Mouse (Mus musculus): ENCODE measurements around the gene Mapk8. TPM values are rescaled to one million over a fixed set of nuclear protein-coding genes. Genes with fewer than 3 reads are reported as not detected.
A peak's percentile ranks its signal among the peaks of the same experiment; 100 is the strongest.

The Mapk8 gene
- total and polyA plus RNA-seq, 3 experiments, result 6.9 to 42.2 (median 31.9) TPM

- Histone ChIP-seq H3K4me3 (ENCODE audit: low read depth, low read length) (no peak overlapping the region), H3K36me3 (replicated peaks) (no peaks in the 10 kb centered on the region), H3K9me3 (replicated peaks) (peaks cover 76% of the 10 kb centered on the region), H3K4me1 (ENCODE audit: insufficient read depth, low read depth, low read length) (no peaks in the 10 kb centered on the region), H3K27me3 (ENCODE audit: insufficient read depth, low read length) (no peaks in the 10 kb centered on the region)
- ATAC-seq (ENCODE audit: extremely low read depth, insufficient number of reproducible peaks, low FRiP score, poor library complexity, severe bottlenecking) (no peak), DNase-seq (ENCODE audit: low spot score) (no peak)
- TF ChIP-seq CTCF (IDR thresholded peaks at IDR 0.05; ENCODE audit: low read depth, low read length), result peak; percentile 25; the same call in 1 of the 2 replicates
- TF ChIP-seq POLR2AphosphoS5 (IDR thresholded peaks at IDR 0.05; ENCODE audit: insufficient replicate concordance, low read depth, low read length), result no peak
These were observed 113.1 kb downstream of the Mapk8 start for GRCm38 (mm10) chr14:33333833-33334232.

GRCm38 (mm10) chr14:33331627-33332026 is 115.3 kb downstream of the Mapk8 start:
- no peak for ATAC-seq (ENCODE audit: extremely low read depth, insufficient number of reproducible peaks, low FRiP score, poor library complexity, severe bottlenecking)
- no peaks in the 10 kb centered on the region for H3K36me3 ChIP-seq (replicated peaks)
- TF ChIP-seq GATA1 (IDR thresholded peaks at IDR 0.05; ENCODE audit: borderline replicate concordance, low read length) (no peak), POLR2AphosphoS5 (IDR thresholded peaks at IDR 0.05; ENCODE audit: insufficient replicate concordance, low read depth, low read length) (no peak), GATA2 (IDR thresholded peaks at IDR 0.05; ENCODE audit: borderline replicate concordance, low read depth, low read length) (no peak), CTCF (IDR thresholded peaks at IDR 0.05; ENCODE audit: low read depth, low read length) (no peak), TAL1 (conservative IDR thresholded peaks at IDR 0.05; ENCODE audit: low read depth, low read length) (no peak)
- H3K27me3 ChIP-seq (ENCODE audit: insufficient read depth, low read length), result no peaks in the 10 kb centered on the region
- no peaks in the 10 kb centered on the region for H3K4me1 ChIP-seq (ENCODE audit: insufficient read depth, low read depth, low read length)
- no peak for DNase-seq (ENCODE audit: low spot score)
- peaks cover 77% of the 10 kb centered on the region for H3K9me3 ChIP-seq (replicated peaks)
- no peak overlapping the region for H3K4me3 ChIP-seq (ENCODE audit: low read depth, low read length)

- Histone ChIP-seq H3K9me3 (replicated peaks) (peaks cover 73% of the 10 kb centered on the region), H3K4me3 (ENCODE audit: low read depth, low read length) (no peak overlapping the region), H3K36me3 (replicated peaks) (no peaks in the 10 kb centered on the region), H3K4me1 (ENCODE audit: insufficient read depth, low read depth, low read length) (no peaks in the 10 kb centered on the region), H3K27me3 (ENCODE audit: insufficient read depth, low read length) (no peaks in the 10 kb centered on the region)
- DNase-seq (ENCODE audit: low spot score), result no peak
- ATAC-seq (ENCODE audit: extremely low read depth, insufficient number of reproducible peaks, low FRiP score, poor library complexity, severe bottlenecking), result no peak
- TF ChIP-seq CTCF (IDR thresholded peaks at IDR 0.05; ENCODE audit: low read depth, low read length) (no peak), TAL1 (conservative IDR thresholded peaks at IDR 0.05; ENCODE audit: low read depth, low read length) (no peak), POLR2AphosphoS5 (IDR thresholded peaks at IDR 0.05; ENCODE audit: insufficient replicate concordance, low read depth, low read length) (no peak), GATA1 (IDR thresholded peaks at IDR 0.05; ENCODE audit: borderline replicate concordance, low read length) (no peak), GATA2 (IDR thresholded peaks at IDR 0.05; ENCODE audit: borderline replicate concordance, low read depth, low read length) (no peak)
These were observed 116.0 kb downstream of the Mapk8 start for GRCm38 (mm10) chr14:33330986-33331385.

- Histone ChIP-seq H3K9me3 (replicated peaks) (peaks cover 67% of the 10 kb centered on the region), H3K4me3 (ENCODE audit: low read depth, low read length) (no peak overlapping the region), H3K27me3 (ENCODE audit: insufficient read depth, low read length) (no peaks in the 10 kb centered on the region), H3K36me3 (replicated peaks) (no peaks in the 10 kb centered on the region), H3K4me1 (ENCODE audit: insufficient read depth, low read depth, low read length) (no peaks in the 10 kb centered on the region)
- DNase-seq (ENCODE audit: low spot score), result no peak
- TF ChIP-seq TAL1 (conservative IDR thresholded peaks at IDR 0.05; ENCODE audit: low read depth, low read length) (no peak), CTCF (IDR thresholded peaks at IDR 0.05; ENCODE audit: low read depth, low read length) (no peak), GATA1 (IDR thresholded peaks at IDR 0.05; ENCODE audit: borderline replicate concordance, low read length) (no peak), POLR2AphosphoS5 (IDR thresholded peaks at IDR 0.05; ENCODE audit: insufficient replicate concordance, low read depth, low read length) (no peak), GATA2 (IDR thresholded peaks at IDR 0.05; ENCODE audit: borderline replicate concordance, low read depth, low read length) (no peak)
- no peak for ATAC-seq (ENCODE audit: extremely low read depth, insufficient number of reproducible peaks, low FRiP score, poor library complexity, severe bottlenecking)
These were observed 117.6 kb downstream of the Mapk8 start for GRCm38 (mm10) chr14:33329297-33329805.

GRCm38 (mm10) chr14:33328369-33328768 is 118.6 kb downstream of the Mapk8 start:
- Histone ChIP-seq H3K36me3 (replicated peaks) (no peaks in the 10 kb centered on the region), H3K4me1 (ENCODE audit: insufficient read depth, low read depth, low read length) (no peaks in the 10 kb centered on the region), H3K9me3 (replicated peaks) (peaks cover 62% of the 10 kb centered on the region), H3K4me3 (ENCODE audit: low read depth, low read length) (no peak overlapping the region), H3K27me3 (ENCODE audit: insufficient read depth, low read length) (no peaks in the 10 kb centered on the region)
- TF ChIP-seq TAL1 (conservative IDR thresholded peaks at IDR 0.05; ENCODE audit: low read depth, low read length) (no peak), CTCF (IDR thresholded peaks at IDR 0.05; ENCODE audit: low read depth, low read length) (no peak), GATA2 (IDR thresholded peaks at IDR 0.05; ENCODE audit: borderline replicate concordance, low read depth, low read length) (no peak), POLR2AphosphoS5 (IDR thresholded peaks at IDR 0.05; ENCODE audit: insufficient replicate concordance, low read depth, low read length) (no peak), GATA1 (IDR thresholded peaks at IDR 0.05; ENCODE audit: borderline replicate concordance, low read length) (no peak)
- DNase-seq (ENCODE audit: low spot score), result no peak
- ATAC-seq (ENCODE audit: extremely low read depth, insufficient number of reproducible peaks, low FRiP score, poor library complexity, severe bottlenecking), result no peak

Other genes starting within 250 kb of the Mapk8 start
- not detected in 2 replicates for gene Arhgap22, start 233.1 kb downstream of the Mapk8 start, total RNA-seq (2014; fragmentation: Nextera tagmentation)
- gene Arhgap22, start 233.1 kb downstream of the Mapk8 start, total RNA-seq (2017), result 0.05 and 0.06 TPM in 2 replicates
- not detected in 2 replicates for gene Arhgap22, start 233.1 kb downstream of the Mapk8 start, polyA plus RNA-seq (2012)
- gene Frmpd2, start 24.5 kb upstream of the Mapk8 start, total RNA-seq (2014; fragmentation: Nextera tagmentation), result not detected in 2 replicates
- gene Frmpd2, start 24.5 kb upstream of the Mapk8 start, total RNA-seq (2017), result 0.11 TPM in 1 of 2 replicates, not detected in the other
- gene Frmpd2, start 24.5 kb upstream of the Mapk8 start, polyA plus RNA-seq (2012), result not detected in 2 replicates
- not detected in 2 replicates for gene Ptpn20, start 142.0 kb upstream of the Mapk8 start, total RNA-seq (2014; fragmentation: Nextera tagmentation)
- gene Ptpn20, start 142.0 kb upstream of the Mapk8 start, total RNA-seq (2017), result not detected in 2 replicates
- gene Ptpn20, start 142.0 kb upstream of the Mapk8 start, polyA plus RNA-seq (2012), result not detected in 2 replicates

Measured in G1E (cell line).